Mouse (Mus musculus) regulatory T cell (primary cell): ENCODE measurements at regions not wholly inside any gene's neighbourhood (a gene's known extent, or its start where the extent isn't known, plus 50 kb on each side); places are given as distances from the start of the nearest gene placed in this dataset.

Experiments
- in situ Hi-C: fragments of 300-600 bp; cut with MboI, MseI; formaldehyde crosslinking; loops from one replicate; pipeline ENCODE4 v1.15.1; 2025; ENCODE audit warnings: high pct_unique_total_duplicates

DNA sequence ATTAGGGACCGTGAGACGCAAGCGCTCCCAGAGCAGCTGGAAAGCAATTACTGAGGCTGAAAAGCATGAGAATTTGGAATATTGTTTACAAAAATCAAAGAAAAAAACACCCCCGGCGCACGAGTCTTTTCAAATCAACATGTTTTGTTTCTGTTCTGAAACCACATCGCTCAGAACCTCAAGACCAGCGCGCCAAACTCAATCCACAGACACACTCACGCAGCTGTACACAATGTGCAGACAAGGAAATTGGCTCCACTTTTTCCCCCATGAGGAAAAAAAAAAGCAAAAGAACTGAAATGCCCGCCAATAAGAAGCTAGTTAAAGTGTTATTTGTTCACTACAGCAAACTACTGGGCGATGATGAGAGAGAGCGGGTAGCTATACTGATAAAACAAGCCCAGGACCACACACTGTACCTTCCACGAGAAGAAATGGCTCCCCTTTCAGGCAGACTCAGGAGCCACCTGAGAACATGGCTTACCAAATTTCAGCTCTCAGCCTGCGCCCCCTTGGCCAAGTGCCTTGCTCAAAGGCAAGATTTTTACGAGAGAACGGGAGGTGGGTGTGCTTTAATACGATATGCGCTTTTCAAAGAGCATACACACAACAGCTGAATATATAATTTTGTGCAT is 222.5 kb upstream of the Akirin2 start:
- in situ Hi-C loops: no loop called here

DNA sequence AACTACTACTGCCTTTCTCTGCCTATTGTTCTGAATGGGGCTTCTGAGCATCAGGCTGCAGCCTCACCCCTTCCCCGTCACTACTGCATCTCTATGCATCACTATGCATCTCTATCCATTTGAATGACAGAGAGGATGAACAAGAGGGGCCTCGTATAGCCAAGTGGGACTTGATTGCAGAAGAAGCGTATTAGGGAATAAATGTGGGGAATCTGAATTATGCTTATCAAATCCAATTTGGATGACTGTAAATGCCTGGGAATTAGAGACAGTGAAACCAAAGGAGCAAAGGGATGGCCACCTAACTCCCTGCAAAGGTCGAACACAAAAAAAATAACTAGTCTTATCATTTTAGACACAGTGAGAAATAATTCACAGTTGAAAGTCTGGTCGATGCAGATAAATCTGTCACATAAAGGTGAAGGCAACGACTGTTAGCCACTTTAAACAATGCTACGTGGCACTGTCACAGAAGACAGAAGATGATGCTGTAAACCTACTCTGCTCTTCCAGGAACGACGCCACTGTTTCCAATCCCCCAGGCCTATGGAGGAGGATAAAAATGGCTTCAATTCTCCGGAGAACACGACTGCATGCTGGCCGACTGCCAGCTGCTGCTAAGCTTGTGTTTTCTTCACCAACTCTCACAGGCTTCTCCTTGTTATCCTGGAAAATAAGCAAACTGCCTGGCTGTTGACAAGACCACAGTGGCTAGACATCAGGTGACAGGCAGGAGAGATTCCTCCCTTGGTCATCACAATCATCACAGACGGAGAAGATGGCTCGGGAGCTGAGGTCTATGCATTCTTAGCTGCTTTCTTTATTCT is 213.6 kb upstream of the Akirin2 start:
- in situ Hi-C loops: no loop called here

DNA sequence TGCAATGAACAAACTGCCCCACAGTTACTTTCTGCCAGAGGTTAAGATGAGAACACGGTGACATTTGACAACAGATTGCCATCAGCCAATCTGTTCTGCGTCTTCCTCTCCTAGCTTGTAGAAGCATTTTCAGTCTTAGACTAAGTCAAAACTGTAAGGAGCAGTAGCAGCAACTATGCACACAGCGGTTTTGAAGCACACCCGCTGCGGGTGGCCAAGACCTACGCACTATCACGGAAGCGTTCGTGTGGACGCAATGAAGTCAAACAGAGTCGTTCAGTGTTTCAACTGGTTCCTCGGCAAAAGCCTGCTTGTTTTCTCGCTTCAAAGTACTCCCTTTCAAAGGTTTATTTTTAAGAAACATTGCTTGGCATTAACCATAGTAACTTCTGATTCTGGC is 212.9 kb upstream of the Akirin2 start:
- in situ Hi-C loops: no loop called here

DNA sequence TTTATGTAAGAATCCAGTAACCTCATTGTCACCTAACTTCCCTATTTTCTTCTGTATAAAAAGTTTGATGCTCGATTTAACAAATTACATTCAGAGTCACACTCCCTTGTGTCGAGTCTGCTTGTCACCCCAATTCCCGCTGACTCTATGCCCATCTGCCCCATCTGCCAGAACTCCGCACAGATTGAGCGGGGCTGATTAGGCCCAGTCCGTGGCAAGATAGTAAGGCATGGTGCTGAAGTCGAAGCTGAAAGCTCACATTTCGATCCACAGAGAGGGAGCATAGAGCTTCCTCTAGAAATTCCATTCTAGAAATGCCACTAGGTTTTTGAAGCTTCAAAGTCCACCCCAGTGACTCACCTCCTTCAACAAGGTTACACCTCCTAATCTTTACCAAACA is 210.7 kb upstream of the Akirin2 start:
- in situ Hi-C loops: no loop called here

- in situ Hi-C loops: no loop called here
Measured at GRCm38 (mm10) chr4:34371281-34372032, 179.3 kb upstream of the Akirin2 start.

GRCm38 (mm10) chr4:34386338-34386967 is 164.3 kb upstream of the Akirin2 start:
- in situ Hi-C loops: no loop called here

- in situ Hi-C loops: no loop called here
Measured at GRCm38 (mm10) chr4:34391499-34391898, 159.2 kb upstream of the Akirin2 start.

DNA sequence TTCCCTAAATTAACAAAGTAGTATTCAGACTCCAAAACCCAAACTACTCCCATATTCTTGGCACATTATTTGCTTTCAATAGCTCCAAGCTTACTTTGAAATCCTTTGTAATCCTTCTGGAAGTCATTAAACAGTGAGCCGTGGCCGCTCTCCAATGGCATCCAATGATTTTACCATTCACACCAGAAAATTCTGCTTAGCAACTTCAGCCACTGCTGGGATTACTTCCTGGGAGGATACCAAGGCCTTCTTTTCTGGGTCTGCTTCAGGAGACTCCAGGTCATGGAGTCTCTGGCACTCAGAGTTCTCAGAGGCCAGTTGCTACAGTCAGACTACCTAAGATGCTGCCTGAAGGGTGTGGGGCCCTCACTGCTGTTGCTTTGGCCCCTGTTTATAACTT is 147.7 kb upstream of the Akirin2 start:
- in situ Hi-C loops: no loop called here

DNA sequence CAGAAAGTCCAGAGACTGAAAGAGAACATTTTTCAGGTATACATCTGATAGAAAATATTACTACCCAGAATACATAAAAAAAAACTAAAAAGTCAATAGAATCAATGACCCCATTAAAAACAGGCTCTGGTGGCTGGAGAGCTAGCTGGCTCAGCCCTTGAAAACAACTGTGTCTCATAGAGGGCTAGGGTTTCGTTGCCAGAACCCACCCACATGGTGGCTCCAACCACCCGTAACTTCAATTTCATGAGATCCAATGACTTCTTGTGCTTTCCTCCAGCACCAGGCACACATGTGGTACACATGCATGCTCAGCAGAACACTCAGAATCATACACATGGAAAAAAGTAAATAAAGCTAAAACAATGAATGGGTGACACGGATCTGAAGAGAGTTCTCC is 143.6 kb upstream of the Akirin2 start:
- in situ Hi-C loops: no loop called here

DNA sequence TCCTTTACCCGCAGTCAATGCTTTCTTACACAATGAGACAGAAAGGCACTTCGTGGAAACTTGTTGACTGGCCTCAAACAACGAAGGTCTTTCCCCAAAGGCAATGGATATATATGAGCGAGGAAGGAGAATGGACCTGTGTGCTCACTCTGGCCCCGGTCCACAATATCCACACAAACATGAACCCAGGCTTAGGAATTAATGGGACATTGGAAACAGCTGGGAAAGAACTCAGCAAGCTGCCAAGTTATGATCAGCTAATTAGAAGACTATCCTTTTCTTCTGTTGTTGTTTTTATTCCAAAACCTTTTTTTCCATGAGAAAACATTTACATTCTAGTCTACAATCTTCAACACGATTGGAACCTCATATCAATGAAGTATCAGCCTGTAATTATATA is 129.8 kb upstream of the Akirin2 start:
- in situ Hi-C loops: no loop called here

- in situ Hi-C loops: no loop called here
Measured at GRCm38 (mm10) chr4:34424131-34424646, 126.5 kb upstream of the Akirin2 start.

- in situ Hi-C loops: no loop called here
Measured at GRCm38 (mm10) chr4:34429003-34429402, 121.7 kb upstream of the Akirin2 start.

- in situ Hi-C loops: no loop called here
Measured at GRCm38 (mm10) chr4:34429456-34430235, 121.1 kb upstream of the Akirin2 start.

DNA sequence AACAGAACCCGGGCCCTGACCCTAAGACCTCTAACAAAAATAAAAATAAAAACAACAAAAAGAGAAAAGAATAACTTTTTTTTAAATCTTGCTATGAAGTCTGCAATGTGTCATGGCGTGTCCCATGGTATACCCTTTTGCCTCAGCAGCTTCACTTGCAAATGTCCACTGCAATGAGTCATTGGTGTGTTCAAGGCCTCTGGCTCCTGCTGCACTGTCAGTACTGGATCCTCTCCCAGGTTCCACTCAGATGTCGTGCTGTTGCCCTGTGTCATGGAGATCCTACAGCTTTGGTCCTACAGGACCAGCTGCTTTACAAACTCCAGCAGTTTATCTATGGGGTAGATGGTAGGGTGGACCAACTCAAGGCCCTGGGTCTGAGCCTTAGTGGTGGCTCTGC is 113.4 kb upstream of the Akirin2 start:
- in situ Hi-C loops: no loop called here

DNA sequence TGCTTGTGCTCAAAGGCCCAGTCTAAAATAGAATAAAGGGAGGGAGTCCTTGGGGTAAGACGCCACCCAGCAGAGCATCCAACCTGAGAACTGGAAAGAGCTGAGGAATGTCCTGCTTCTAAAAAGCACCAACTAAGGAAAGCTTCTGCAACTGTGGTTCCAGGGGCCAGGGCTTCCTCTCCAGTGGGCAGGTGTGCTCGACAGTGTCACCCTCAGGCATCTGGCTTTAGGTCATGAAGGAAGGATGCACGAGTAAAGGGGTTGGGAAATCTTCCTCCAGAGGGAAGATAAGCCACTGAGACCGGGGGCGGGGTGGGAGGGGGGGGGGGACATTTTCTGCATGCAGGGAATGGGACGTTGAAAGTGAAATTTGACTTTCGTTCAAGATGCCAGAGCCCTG is 101.2 kb upstream of the Akirin2 start:
- in situ Hi-C loops: no loop called here

DNA sequence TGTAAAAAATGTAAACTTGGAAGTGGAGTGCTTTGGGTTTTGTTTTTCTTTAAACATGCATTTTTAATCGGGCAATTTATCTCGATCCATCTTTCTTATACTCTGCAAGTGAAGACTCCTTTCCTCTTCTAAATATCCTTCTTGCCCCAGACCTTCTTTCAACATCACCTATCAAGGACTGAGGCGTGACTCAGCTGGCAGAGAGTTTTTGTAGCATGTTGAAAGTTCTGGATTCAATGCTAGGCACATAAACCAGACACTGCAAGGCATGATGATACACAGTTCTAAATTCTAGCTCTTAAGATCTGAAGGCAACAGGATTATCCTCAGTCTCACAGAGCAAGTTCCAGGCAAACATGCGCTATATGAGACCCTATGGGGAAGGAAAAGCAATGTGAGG is 88.1 kb upstream of the Akirin2 start:
- in situ Hi-C loops: no loop called here

GRCm38 (mm10) chr4:34465845-34466244 is 84.9 kb upstream of the Akirin2 start:
- in situ Hi-C loops: no loop called here

DNA sequence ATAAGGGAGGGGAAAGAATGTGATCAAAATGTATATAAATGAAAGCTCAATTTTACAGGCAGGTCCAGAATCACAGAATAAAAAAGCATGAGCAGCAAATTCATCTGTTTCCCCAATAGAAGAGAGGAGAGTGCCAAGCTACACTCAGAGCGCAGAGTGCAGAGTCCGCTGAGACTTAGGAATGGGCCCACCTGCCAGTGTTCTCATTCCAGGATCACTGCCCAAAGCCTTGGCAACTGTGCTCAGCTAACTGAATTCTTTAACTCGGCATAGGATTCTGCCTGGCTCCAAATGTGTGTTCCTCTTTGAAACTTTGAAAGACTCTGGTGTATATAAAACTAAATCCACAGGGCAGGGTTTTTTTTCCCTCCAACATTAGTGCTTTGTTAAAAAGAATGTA is 84.4 kb upstream of the Akirin2 start:
- in situ Hi-C loops: no loop called here

- in situ Hi-C loops: no loop called here
Measured at GRCm38 (mm10) chr4:34468096-34468495, 82.6 kb upstream of the Akirin2 start.

DNA sequence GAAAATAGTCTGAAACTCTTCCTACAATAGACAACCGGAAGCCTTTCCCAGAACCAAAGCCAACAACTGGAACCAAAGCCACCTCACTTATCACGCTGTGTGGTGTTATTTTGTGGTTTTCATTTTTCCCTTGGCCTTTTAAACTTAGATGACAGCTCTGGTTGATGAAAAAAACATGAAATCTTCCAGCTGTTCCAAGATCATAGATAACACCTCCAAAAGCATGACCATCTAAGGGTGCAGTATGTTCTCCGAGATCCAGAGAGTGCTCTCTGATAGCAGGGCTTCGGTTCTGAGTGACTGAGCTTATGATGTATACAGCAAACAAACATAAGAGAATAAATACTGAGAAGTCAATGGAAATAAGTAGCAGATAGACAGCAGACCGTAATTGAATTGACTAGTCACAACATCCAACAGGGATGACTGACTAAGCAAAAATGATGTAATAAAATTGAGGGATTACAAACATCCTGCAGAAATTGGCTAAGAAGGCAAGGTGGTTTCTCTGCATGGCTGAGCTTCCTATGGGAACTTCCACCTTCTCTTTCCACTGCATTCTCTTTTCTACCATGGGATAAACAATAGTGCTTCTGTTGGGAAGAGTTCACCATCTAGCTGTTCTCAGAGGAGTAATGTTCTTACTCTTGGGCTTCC is 74.8 kb upstream of the Akirin2 start:
- in situ Hi-C loops: no loop called here

DNA sequence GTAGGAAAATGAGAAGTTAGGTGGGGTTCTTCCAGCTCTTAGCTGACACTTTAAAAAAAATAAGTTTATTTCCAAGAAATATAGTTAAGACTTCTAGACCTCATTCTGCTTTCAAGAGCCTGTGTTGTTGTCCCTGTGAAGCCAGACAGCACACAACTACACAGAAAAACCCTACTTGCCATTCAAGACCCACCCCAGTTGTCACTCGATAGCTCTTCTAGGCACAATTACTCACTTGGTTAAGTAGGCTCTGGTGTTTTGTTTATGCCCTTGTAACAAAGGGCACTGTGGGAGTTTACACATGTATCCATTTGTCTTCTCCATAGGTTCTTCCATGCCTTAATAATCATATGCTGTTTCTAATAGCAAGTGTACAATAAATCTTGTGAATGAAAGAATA is 66.5 kb upstream of the Akirin2 start:
- in situ Hi-C loops: no loop called here
